Mouse (Mus musculus): ENCODE results near the gene L3mbtl3. TPM values are rescaled to one million over a fixed set of nuclear protein-coding genes. Genes with fewer than 3 reads are reported as not detected.

The L3mbtl3 gene
- total RNA-seq (2023) = 52.6 TPM

DNA sequence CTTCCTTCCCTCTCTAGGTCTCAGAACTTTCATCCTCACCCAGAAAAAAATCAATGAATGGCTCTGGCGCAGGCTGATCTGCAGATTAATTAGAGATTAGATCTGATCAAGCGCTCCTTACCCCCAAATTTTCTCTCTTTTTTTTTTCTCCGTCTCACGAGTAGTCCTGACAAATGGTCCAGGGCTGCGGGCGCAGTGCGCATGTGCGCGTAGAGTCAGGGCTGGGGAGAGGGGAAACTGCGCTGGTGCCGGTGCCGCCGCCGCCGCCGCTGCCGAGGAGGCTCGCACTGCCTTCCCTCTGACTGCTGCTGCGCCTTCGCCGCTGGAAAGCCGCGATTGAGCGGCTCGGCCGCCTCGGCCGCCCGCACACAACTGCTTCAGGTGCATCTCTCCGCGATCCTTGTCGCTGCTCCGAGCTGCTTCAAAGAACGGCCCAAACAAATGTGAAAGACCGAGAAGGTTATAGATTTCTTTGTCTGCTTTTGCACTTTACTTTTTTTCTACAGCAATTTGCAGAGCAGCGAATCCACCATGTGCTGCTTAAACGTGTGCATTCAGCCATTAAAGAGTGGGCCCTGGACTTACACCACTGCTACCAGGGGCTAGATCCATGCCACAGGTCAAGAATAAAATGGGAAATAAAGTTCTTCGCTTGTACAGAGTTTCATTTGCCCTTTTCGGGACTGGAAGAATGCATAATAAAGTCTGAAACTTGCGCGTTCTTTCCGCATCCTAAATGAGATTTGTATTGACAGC lies at the start of gene L3mbtl3:
L3mbtl3 (minus strand) TSS at position 182 of the 756 bp plus-strand sequence.

DNA sequence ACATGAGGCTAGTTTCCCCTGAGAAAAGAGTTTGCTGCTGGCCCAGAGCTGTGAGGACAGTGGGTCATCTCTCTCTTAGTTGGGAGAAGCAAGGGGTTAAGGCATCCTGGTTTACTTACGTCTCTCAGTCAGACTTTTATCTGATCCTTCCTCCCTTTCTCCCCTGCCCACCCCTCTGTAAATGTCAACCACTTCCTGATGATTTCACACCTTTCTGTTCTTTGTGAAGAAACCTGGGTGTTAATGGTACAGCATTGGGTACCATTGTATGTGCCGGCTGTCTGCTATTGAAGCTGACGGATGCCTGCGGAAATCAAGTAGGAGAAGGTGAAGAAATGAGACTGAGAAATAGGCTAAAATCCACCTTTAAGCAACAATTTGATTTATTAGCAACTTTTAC lies 146.3 kb downstream of the L3mbtl3 start, which contains the start of gene Samd3:
Samd3 (plus strand) TSS at position 220 of the 400 bp plus-strand sequence.

Other genes starting within 250 kb of the L3mbtl3 start
- gene Samd3, start 146.3 kb downstream of the L3mbtl3 start, total RNA-seq (2023) = 0.86 TPM

Data from CD4-positive naive resting alpha-beta T cell, adult 57 days (primary cell).